Mouse (Mus musculus) T-helper 2 cell (primary cell): ENCODE measurements around the gene Fosb.

Experiments
- in situ Hi-C: fragments of 300-600 bp; cut with MboI, MseI; formaldehyde crosslinking; loops from one replicate; pipeline ENCODE4 v1.15.1; 2025; ENCODE audit warnings: high pct_unique_total_duplicates

Gene Fosb

DNA sequence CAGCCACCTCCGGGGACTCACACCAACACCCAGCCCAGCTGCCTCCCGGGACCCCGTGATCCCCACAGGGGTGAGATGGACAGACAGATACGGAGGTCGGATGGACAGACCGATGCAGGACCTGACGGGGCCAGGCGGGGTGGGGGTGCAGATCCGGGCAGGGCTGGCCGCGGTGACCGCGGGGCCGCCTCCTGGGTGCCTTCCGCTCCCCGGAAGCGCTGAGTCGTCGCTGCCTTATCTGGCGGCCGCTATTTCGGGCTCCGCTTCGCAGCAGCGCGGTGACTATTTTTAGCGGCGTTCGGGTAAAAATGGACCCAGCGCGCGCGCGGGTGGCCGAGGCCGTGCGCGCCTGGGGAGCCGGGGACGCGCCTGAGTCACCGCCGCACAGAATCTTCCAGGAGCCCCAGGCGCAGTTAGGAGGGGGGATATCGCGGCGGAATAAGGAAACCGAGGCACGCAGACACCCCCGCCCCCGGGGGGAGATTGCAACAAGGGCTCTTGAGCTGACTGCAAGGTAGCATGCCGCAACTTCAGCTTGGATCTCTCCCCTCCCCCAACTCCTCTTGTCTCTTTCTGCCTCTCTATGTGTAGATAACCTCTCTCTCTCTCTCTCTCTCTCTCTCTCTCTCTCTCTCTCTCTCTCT, 23.0 kb upstream of the Fosb start:
- in situ Hi-C loops: no loop called here

DNA sequence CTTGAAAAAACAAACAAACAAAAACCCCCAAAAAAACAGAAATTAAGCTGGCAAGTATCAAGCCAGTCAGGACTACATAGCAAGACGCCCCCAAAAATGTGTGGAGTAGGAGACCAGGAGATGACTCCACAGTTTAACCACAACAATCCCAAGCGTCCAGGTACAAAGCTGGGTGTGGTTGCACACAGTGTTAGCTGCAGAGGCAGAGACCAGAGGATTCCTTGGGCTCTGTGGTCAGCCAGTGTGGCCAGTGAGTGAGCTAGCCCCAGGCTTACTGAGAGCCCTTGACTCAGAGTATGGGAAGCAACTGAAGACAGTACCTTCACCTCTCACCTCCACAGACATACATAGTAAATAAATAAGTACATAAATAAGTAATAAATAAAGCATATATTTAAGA, 22.1 kb upstream of the Fosb start:
- in situ Hi-C loops: no loop called here

DNA sequence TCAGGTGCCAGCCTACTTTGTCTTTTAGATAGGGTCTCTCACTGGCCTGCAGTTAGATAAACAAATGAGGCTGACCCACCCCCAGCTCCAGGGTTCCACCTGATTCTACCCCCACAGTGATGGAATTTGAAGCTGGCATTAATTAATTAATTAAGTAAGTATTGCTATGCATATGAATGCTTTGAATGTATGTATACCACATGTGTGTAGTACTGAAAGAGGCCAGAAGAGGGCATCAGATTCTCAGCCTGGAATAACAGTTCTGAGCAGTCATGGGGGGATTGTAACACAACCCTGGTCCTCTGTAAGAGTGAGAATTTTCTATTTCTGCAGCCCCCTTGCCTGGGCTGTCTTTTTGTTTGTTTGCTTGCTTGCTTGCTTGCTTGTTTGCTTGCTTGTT, 18.6 kb upstream of the Fosb start:
- in situ Hi-C loops: no loop called here

DNA sequence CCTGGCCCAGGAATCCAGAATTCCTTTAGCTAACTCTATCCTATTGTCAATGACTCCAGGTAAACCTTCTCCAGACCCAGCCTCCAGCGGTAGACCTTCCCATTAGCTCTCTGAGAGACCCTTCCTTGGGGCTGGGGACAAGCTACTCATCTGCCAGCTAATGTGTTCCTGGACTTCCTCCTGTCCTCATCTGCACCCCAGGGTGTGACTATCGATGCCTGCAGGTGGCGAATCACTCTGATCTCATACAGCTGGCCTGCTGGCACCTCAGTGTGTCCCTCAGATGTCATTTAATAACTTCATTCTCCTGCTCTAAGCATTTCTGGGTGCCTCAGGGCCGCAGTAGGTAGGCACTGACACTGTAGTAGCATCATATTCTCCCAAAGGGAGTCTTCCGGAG, 17.9 kb upstream of the Fosb start:
- in situ Hi-C loops: no loop called here

DNA sequence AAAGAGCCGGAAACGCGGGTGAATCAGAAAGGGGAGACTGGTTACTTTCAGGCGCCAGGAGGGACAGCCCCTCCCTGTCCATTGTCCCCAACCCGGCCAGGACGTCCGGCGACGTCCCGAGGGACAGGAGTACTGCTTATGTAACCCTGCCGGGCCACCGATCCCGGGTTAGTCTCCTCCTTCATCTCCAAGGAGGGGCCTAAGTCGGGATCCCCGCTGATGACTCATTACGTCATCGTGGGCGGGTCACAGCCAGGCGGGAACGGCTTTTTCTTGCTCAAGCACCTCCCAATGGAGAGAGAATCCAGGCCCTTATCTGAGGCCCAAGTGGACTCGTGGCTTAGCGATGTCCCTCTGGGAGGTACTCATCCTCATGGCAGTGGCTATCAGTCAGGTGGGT, 17.3 kb upstream of the Fosb start:
- in situ Hi-C loops: no loop called here

DNA sequence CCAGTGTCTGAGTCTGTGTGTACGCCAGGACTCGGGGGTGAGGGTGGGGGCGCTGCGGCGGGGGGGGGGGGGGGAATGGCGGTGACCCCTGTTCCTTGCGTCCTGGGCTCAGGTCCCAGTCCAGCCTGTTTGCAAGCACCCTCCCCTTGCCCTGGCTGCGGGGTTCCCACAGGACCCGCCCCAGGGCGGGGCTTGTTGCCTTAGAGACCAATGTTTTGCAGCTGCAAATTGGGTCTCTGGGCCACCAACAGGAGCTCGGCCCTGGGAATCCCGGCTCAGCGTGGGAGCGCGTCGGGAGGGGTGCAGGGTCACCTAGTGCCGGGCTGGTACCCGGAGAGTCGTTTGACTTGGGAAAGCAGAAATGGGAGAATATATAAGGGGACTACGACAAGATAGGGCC, 16.5 kb upstream of the Fosb start:
- in situ Hi-C loops: no loop called here

DNA sequence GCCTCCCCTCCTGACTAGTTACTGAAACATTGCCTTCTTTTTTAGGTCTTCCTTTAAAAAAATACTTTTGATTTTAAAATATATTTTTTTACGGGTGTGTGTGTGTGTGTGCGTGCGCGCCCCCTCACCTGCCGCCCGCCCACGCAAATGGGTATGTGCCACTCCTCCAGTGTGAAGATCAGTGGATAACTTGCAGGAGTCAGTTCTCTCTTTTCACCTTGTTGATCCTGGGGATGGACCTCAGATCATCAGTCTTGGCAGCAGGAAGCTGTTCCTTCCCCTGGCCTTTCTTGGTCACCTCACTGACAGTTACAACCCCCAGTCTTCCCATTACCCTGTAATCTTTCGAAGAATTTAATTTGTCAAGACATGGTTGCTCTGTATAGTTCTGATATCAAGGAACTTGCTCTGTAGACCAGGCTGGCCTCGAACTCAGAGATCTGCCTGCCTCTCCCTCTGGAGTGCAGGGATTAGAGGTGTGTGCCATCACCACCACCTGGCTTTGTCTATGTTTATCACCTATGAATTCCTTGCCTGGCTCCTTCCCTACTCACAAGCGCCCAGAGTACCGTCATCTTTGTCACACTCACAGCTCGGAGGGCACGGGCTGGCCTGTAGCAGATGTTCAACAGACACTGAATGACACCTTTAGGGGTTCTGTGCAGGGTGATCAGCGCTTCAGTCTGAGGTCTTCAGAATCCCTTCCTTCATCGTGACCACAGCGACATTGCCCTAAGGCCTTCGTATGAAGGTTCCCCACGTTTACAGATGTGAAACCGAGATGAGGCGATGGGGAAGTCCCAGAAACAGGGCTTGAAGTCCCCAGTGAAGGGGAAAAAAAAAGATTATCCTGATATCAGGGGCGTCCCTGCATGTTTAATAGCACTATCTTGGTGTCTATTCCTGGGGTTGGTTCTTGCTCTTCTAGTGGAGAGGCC, 15.7 kb upstream of the Fosb start:
- in situ Hi-C loops: no loop called here

DNA sequence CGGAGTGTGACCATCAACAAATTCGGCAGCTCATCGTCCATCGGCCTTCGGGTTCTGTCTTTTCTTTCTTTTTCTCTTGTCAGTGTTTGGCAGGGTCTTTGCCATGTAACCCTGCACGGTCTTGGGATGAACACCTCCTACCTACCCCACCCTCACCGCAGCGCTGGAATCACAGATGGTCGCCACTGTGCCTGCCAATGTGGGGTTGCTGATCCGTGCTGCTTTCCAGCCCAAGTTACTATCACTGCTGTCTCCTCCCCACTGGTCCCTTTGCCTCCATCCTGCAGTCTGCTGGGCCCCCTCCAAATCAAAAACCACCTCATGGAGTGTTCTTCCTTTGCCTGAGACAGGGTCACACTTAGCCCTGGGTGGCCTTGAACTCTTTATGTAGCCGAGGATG, 14.4 kb upstream of the Fosb start:
- in situ Hi-C loops: no loop called here

DNA sequence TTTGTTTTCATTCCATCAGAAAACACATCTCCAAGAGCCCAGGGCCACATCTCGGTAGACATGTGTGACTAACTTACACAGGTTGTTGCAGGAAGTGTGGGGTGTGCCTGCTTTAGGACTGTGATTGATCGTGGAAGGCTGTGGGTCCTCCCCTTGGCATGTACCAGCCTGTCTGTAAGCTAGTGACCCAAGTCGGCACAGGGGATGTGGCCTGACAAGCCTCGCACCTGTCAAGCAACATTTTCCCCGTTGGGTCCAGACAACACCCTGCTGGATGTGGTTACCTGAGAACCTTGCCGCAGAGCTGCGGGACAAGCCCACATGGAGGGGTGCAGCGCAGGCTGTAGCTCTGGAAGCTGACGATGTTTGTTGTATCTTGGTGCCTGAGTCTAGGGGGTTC, 12.6 kb upstream of the Fosb start:
- in situ Hi-C loops: no loop called here

DNA sequence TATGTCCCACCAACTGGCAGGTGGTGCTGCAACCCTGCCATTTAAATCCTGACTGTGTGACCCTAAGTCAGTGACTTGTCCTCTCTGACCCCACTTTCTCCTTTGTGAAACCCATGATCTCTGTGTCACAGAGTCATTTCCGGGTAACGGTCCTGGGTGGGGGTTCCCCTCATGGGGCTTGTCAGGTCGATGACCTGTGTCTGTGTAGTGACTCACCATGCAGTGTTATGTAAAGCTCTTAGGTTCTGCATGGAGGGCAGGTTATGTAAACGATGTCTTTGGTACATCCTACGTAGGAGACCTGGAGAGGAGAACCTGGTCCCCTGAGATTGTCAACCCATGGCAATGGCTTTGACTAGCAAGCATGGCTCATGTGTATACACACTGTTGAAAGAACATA, 11.6 kb upstream of the Fosb start:
- in situ Hi-C loops: no loop called here

DNA sequence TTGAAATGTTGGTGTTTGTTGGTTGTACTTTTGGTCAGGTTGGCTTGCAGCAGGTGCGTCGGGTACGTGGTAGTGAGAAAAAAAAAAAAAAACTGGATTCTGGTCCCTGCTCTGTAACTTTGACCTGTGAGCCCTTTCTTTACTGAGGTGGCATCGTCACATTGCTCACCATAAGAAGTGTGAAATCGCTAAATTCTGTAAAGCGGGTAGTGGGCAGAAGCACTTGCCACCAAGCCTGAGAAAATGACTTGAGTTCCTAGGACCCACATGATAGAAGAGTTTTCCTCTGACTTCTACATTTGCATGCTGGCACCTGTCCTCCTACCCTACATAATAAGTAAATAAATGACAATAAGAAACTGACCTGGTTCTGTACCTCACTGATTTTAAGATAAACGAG, 10.8 kb upstream of the Fosb start:
- in situ Hi-C loops: no loop called here

DNA sequence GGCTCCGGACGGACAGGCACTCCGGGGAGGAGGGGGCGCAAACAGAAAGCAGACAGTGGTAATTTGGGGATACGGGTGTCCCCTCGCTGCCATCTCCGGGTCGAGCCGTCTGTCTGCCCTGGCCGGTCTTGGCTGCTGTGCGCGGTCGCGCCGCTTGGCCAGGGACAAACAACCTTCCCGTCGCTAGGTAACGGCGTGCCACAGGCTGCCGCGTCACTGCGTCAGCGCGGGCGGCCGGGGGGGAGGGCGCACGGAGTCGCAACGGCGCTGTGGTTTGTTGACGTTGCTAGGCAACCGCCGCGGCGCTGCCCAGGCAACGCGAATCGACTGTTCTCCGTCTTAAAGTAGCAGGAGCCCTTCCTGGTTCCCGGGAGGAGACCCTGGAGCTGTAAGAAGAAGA, 10.1 kb upstream of the Fosb start:
- in situ Hi-C loops: no loop called here

DNA sequence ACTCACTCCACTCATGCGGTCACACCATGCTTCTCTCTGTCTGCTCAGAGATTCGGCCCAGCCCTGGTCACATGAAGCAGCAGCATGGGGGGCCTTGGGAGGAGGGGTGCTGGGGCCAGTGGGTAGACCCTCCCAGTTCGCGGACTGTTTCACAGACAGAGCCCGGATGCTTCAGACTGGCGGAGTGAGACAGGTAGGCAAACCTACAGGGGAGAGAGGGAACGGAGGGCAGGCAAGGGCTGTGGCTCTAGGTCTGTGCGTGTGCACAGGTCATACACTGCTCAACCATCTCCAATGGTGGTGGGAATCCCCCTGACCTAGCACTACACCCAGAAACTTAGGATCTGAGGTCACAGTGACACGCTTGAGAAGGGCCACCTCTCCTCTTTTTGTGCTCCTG, 9.6 kb upstream of the Fosb start:
- in situ Hi-C loops: no loop called here

DNA sequence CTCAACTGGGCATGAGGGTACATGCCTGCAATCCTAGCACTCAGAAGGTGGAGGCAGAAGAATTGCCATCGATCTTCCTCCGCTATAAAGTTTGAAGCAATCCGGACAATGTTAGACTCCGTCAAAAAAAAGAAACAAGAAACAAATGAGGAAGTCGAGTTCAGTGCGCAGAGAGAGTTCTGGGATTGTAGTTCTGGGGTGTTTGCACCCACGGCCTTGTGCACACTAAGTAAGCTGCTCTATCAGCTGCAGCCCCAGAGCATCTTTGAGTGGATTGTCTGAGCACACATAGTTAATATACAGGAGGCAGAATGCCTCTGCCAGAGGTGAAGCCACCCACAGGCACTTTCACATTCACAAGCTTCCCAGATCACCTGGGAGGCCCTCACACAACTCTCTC, 8.8 kb upstream of the Fosb start:
- in situ Hi-C loops: no loop called here

DNA sequence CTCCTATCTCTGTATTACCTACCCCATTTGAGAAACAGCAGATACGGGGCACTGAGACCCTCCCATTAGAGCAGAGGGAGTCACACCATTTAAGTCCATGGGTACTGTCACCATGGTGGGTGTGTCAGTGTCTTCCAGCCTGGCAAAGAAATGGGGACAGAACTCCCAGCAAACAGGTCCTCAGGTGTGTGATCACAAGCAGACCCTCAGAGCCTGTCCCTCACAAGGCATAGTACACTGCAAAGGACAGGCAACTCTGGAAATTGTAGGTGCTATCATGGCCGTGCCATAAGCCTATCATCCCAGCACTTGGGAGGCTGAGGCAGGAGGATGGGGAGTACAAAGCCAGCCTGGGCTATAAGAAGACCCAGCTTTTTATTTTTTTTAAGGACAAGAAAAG, 8.3 kb upstream of the Fosb start:
- in situ Hi-C loops: no loop called here

DNA sequence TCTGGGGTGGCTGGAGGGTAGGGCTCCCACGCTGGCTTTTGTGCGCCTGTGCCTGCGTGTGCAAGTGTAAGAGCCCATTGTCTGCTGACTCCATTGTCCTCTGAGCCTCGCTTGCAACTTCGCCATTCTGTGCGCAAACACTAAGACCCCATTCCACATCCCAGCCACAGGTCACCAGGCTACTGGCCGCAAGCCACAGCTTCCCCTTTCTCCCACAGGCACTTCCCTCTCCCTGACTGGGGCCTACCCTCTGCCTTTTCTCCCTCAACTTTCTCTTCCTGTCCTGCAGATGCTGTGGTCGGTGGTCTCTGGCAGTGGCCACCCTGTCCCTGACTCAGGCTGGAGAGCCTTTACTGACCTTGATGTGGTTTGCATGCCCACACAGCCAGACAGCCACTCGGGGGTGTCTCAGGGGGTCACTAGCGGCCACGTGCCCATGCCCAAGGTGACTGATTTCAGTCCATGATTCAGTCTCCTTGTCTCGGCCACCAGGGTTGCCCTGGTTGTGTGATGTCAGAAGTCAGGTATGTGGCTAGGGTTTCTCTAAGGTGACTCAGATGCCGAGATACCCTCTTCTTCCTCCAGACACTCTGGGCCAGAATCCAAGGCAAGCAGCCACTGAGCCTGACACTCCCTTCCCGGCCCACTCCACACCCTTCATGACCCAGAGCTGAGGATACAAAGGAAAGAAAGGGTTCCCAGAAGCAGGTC, 6.8 kb upstream of the Fosb start:
- in situ Hi-C loops: no loop called here

DNA sequence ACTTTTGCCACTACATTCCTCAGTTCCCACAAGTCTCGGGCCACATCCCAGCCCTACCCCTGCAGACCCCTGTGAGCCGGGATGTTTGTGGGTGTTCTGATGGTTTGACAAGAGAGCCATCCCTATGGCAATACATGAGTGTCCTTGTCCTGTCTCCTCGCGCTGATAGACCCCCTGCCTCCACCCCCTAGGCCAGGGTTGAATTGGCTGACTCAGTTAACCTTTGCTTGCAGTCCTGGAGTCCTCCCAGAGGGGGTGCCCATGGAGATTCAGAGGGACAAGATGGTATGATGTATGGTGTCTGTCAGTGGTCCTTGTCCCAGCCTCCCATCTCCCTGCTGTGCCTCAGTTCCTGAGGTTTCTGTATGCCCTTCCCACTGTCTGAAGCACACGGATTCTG, 4.2 kb upstream of the Fosb start:
- in situ Hi-C loops: no loop called here

DNA sequence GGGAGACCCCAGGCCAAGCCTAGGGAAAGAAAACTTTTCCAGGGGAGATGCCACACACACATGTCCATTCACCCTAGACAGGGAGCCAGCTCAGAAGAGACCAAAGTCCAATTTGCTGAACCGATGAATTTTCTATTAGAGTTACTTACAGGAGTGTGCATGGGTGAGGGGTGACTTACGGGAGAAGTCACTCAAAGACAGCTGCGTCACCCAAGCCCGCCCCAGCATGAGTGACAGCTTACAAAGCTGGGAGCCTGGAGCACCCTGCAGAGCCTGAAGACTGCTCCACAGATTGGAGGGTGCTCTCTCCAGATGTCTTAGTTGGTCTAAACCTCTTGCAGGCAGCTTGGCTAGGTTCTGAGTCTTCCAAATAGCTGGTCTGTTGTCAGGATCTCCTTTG, 2.1 kb upstream of the Fosb start:
- in situ Hi-C loops: no loop called here

DNA sequence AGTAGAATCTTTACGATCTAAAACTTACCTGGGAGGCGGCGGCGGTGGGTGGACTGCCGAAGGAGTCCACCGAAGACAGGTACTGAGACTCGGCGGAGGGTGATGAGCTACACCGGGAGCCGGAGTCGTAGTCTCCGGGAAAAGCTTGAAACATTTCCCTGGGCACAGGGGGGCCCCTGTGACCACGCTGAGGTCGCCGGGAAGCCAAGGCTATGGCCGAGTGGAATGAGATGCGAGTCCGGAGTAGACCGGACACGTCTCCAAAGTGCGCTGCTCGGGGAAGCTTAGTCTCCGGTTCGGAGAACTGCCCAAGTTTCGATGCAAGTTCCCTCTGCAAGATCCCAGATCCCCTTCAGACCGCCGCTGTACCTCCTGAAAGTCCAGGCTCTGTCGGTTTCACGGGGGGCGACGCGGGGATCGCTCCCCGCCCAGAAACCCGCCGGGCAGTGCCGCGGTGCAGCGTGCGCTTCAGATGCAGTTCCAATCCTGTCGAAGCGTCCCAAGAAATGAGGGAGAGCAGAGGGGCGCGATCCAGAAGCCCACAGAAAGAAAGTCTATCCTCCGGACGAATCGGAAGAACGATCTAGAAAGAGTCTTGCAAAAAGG, 470 bp downstream of the Fosb start:
- in situ Hi-C loops: loop anchor here (5.0 kb wide), 1 partner anchor 33 kb away; the partner anchor contains the start of gene Ercc1

DNA sequence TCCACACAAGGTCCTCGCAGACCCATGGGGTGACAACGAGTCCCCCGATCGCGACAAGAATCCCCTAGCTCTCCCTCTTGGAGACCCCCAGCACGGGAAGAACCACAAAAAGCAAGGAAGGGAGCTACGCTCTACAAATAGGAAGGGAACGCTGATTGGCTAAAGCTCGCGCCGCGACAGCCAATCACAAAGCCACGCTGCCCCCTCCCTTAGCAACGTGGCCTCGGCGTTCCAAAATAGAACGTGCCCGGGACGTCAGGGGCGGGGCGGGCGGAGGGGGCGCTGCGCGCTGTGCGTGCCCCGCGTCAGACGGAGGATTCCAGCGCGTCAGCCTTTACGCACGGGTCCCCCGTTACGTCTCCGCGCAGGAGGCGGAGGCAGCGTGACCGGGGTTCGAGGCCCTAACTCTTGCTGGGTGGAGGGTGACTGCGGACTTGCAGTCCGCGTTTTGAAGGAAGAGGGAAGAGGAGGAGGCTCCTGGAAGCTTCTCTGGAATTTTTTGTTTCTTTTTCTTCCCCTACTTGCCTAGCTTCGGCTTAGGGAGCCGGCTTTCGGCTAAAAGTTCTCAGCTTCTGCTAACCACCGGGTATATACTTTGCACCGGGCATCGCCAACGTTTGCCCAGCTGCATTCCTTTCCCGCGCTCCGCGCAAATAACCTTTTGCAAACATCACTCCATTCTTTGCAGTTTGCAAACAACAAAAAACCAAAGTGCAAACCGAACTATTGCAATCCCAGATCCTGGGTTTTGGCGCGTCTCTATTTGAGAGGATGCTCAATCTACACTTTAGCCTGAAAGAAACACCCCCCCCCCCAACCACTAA, 1.2 kb downstream of the Fosb start:
- in situ Hi-C loops: loop anchor here (5.0 kb wide), 1 partner anchor 34 kb away; the partner anchor contains the start of gene Ercc1
